Mouse (Mus musculus) lung, embryonic 16.5 days (tissue): Measurements from ENCODE around the gene Pisd. TPM values are rescaled to one million over a fixed set of nuclear protein-coding genes. Genes with fewer than 3 reads are reported as not detected.
"Not testable (repeated sequence)": the region's sequence is repeated elsewhere in the genome, so short reads cannot be mapped to it uniquely, and the experiment has no call there.

ENCODE experiments used
- ATAC-seq: fragments of 200-750 bp; cut with Nextera tagmentation; 2 replicates; pipeline ENCODE4 v1.8.0; 2017; ENCODE audit warnings: low read depth, mild to moderate bottlenecking, moderate library complexity
- H3K27ac ChIP-seq: fragments of 300-500 bp; sonication (generic); 2 replicates; pipeline ENCODE4 v1.5.1; 2014; ENCODE audit warnings: mild to moderate bottlenecking, control low read depth, low read length
- H3K27me3 ChIP-seq: fragments of 300-500 bp; sonication (generic); 2 replicates; pipeline ENCODE4 v1.6.1; 2014; ENCODE audit warnings: low read depth, low read length, mixed read lengths; ENCODE audit not compliant: control insufficient read depth, insufficient read depth
- H3K36me3 ChIP-seq: fragments of 300-500 bp; sonication (generic); 2 replicates; pipeline ENCODE4 v1.6.1; 2014; ENCODE audit warnings: low read length; ENCODE audit not compliant: control insufficient read depth, insufficient read depth
- H3K4me1 ChIP-seq: fragments of 300-500 bp; sonication (generic); replicated peaks from 2 replicates; pipeline ENCODE4 v1.6.1; 2014; ENCODE audit warnings: low read length, mixed read lengths; ENCODE audit not compliant: control insufficient read depth, insufficient read depth
- H3K4me2 ChIP-seq: fragments of 300-500 bp; sonication (generic); 2 replicates; pipeline ENCODE4 v1.6.1; 2014; ENCODE audit warnings: low read depth, low read length, control low read depth
- H3K4me3 ChIP-seq: fragments of 300-500 bp; sonication (generic); 2 replicates; pipeline ENCODE4 v1.5.1; 2014; ENCODE audit warnings: mild to moderate bottlenecking, low read length, control low read depth
- H3K9ac ChIP-seq: fragments of 300-500 bp; sonication (generic); 2 replicates; pipeline ENCODE4 v1.6.1; 2014; ENCODE audit warnings: low read length, control low read depth
- H3K9me3 ChIP-seq: fragments of 300-500 bp; sonication (generic); 2 replicates; pipeline ENCODE4 v1.6.1; 2016; ENCODE audit warnings: low read length; ENCODE audit not compliant: control insufficient read depth
- WGBS: fragments of 180-500 bp; shearing (Covaris S2); extraction: QIAGEN DNeasy Blood & Tissue Kit; methylation state at CpG from one replicate; pipeline ENCODE4 v1.1.7; 2014; 5-methylcytosine and 5-hydroxymethylcytosine counted together
- polyA plus RNA-seq: library from polyadenylated mRNA; unstranded; fragments of >200 nt; fragmentation: Nextera tagmentation; extraction: Ambion mirVana; gene quantifications from 2 replicates; pipeline ENCODE4 v1.2.1, GENCODE M21; 2015

Pisd gene
- polyA plus RNA-seq, 1 experiment from 2014 or later = 65.1 TPM

- H3K9me3 ChIP-seq = no peaks in the 10 kb centered on the region
- no peak overlapping the region for H3K9ac ChIP-seq
- no peak for ATAC-seq
- no peak overlapping the region for H3K4me2 ChIP-seq
- H3K4me3 ChIP-seq = no peak overlapping the region
- no peaks in the 10 kb centered on the region for H3K36me3 ChIP-seq
- H3K27me3 ChIP-seq = no peaks in the 10 kb centered on the region
- WGBS = 87% methylated on average over 8 of the region's 8 CpGs
- H3K4me1 ChIP-seq = no peaks in the 10 kb centered on the region
- no peak overlapping the region for H3K27ac ChIP-seq
Observed at GRCm38 (mm10) chr5:32756141-32756540, 29.3 kb downstream of the Pisd start.

GRCm38 (mm10) chr5:32751736-32752135 lies 33.7 kb downstream of the Pisd start:
- no peak for ATAC-seq
- Histone ChIP-seq H3K4me3 (no peak overlapping the region), H3K27ac (no peak overlapping the region), H3K9ac (no peak overlapping the region), H3K27me3 (no peaks in the 10 kb centered on the region), H3K36me3 (no peaks in the 10 kb centered on the region), H3K4me2 (no peak overlapping the region), H3K9me3 (no peaks in the 10 kb centered on the region), H3K4me1 (no peaks in the 10 kb centered on the region; the same call in 1 of the 2 replicates)
- 64% methylated on average over 2 of the region's 2 CpGs for WGBS

- ATAC-seq = no peak
- no peaks in the 10 kb centered on the region for H3K9me3 ChIP-seq
- 77% methylated on average over 6 of the region's 6 CpGs for WGBS
Observed at GRCm38 (mm10) chr5:32748936-32749335, 36.5 kb downstream of the Pisd start.

GRCm38 (mm10) chr5:32747650-32748375 lies 37.6 kb downstream of the Pisd start:
- H3K27ac ChIP-seq = no peak overlapping the region

More at GRCm38 (mm10) chr5:32748936-32749335, 36.5 kb downstream of the Pisd start:
- Histone ChIP-seq H3K27ac (no peak overlapping the region), H3K27me3 (no peaks in the 10 kb centered on the region), H3K4me3 (no peak overlapping the region), H3K36me3 (no peaks in the 10 kb centered on the region), H3K9ac (no peak overlapping the region; the same call in 1 of the 2 replicates), H3K4me1 (peaks cover 12% of the 10 kb centered on the region), H3K4me2 (no peak overlapping the region)

GRCm38 (mm10) chr5:32745705-32746655 lies 39.5 kb downstream of the Pisd start:
- Histone ChIP-seq H3K4me2 (peak overlapping the region; percentile 56), H3K9me3 (no peaks in the 10 kb centered on the region), H3K36me3 (no peaks in the 10 kb centered on the region), H3K4me1 (peaks cover 12% of the 10 kb centered on the region), H3K9ac (peak overlapping the region; percentile 70), H3K4me3 (peak overlapping the region; percentile 58), H3K27ac (peak overlapping the region; percentile 91), H3K27me3 (no peaks in the 10 kb centered on the region)
- 7% methylated on average over 7 of the region's 10 CpGs for WGBS
- ATAC-seq = peak; percentile 95

More at GRCm38 (mm10) chr5:32747650-32748375, 37.6 kb downstream of the Pisd start:
- no peaks in the 10 kb centered on the region for H3K36me3 ChIP-seq
- no peaks in the 10 kb centered on the region for H3K27me3 ChIP-seq
- no peak overlapping the region for H3K4me2 ChIP-seq
- H3K9me3 ChIP-seq = no peaks in the 10 kb centered on the region
- H3K4me3 ChIP-seq = no peak overlapping the region
- 59% methylated on average over 6 of the region's 6 CpGs for WGBS
- peaks cover 12% of the 10 kb centered on the region for H3K4me1 ChIP-seq
- H3K9ac ChIP-seq = no peak overlapping the region
- no peak for ATAC-seq

GRCm38 (mm10) chr5:32742149-32742548 lies 43.3 kb downstream of the Pisd start:
- H3K27me3 ChIP-seq = no peaks in the 10 kb centered on the region
- no peak overlapping the region for H3K4me2 ChIP-seq
- WGBS = 51% methylated on average over 9 of the region's 9 CpGs
- no peaks in the 10 kb centered on the region for H3K36me3 ChIP-seq
- H3K27ac ChIP-seq = no peak overlapping the region
- no peak overlapping the region for H3K9ac ChIP-seq
- no peaks in the 10 kb centered on the region for H3K9me3 ChIP-seq
- H3K4me1 ChIP-seq = peaks cover 12% of the 10 kb centered on the region
- ATAC-seq = no peak
- no peak overlapping the region for H3K4me3 ChIP-seq

- ATAC-seq, H3K4me2 ChIP-seq, H3K36me3 ChIP-seq, H3K27ac ChIP-seq, H3K9ac ChIP-seq, H3K27me3 ChIP-seq, H3K9me3 ChIP-seq, H3K4me3 ChIP-seq: not testable (repeated sequence)
- H3K4me1 ChIP-seq = peaks cover 10% of the 10 kb centered on the region
- 69% methylated on average over 4 of the region's 4 CpGs for WGBS
Observed at GRCm38 (mm10) chr5:32741377-32741776, 44.1 kb downstream of the Pisd start.

GRCm38 (mm10) chr5:32740850-32741249 lies 44.6 kb downstream of the Pisd start:
- not testable (repeated sequence) for H3K4me3 ChIP-seq, H3K9ac ChIP-seq, H3K4me1 ChIP-seq, H3K27me3 ChIP-seq, H3K27ac ChIP-seq, ATAC-seq, H3K9me3 ChIP-seq, H3K4me2 ChIP-seq, H3K36me3 ChIP-seq
- WGBS = 81% methylated on average over 8 of the region's 8 CpGs

GRCm38 (mm10) chr5:32740138-32740537 lies 45.3 kb downstream of the Pisd start:
- no peaks in the 10 kb centered on the region for H3K9me3 ChIP-seq
- 0 out of 2 replicates have a peak, but pooled peaks cover 2% of the 10 kb centered on the region for H3K36me3 ChIP-seq
- H3K4me1 ChIP-seq = peaks cover under 1% of the 10 kb centered on the region
- H3K4me2 ChIP-seq = no peak overlapping the region
- WGBS = 92% methylated on average over 3 of the region's 3 CpGs
- no peak overlapping the region for H3K9ac ChIP-seq
- no peak for ATAC-seq
- no peaks in the 10 kb centered on the region for H3K27me3 ChIP-seq
- H3K4me3 ChIP-seq = no peak overlapping the region
- H3K27ac ChIP-seq = no peak overlapping the region
